Mouse (Mus musculus) E14TG2a.4 (cell line): ENCODE measurements around the gene Nrip1.

Experiments used
- CTCF ChIP-seq: conservative IDR thresholded peaks from 2 replicates; pipeline ENCODE4 v1.5.1; 2014; ENCODE audit warnings: low read length
- NANOG ChIP-seq: IDR thresholded peaks from 2 replicates; pipeline ENCODE4 v1.6.1; 2014; ENCODE audit warnings: borderline replicate concordance, low read length, mixed read lengths
- POU5F1 ChIP-seq: IDR thresholded peaks from 2 replicates; pipeline ENCODE4 v1.6.1; 2014; ENCODE audit warnings: low read length, borderline replicate concordance

GRCm38 (mm10) chr16:76409355-76409722 is 35.7 kb upstream of the Nrip1 start:
- no peak for TF ChIP-seq CTCF
- no peak for TF ChIP-seq POU5F1
- no peak for TF ChIP-seq NANOG
